Mouse (Mus musculus) kidney, postnatal 10 days (tissue): ENCODE results near the gene Pdcd7.

ENCODE experiments used
- DNase-seq: peaks from one replicate; pipeline ENCODE4 v3.0.0; 2021; ENCODE audit warnings: mixed read lengths

Pdcd7 gene

DNA sequence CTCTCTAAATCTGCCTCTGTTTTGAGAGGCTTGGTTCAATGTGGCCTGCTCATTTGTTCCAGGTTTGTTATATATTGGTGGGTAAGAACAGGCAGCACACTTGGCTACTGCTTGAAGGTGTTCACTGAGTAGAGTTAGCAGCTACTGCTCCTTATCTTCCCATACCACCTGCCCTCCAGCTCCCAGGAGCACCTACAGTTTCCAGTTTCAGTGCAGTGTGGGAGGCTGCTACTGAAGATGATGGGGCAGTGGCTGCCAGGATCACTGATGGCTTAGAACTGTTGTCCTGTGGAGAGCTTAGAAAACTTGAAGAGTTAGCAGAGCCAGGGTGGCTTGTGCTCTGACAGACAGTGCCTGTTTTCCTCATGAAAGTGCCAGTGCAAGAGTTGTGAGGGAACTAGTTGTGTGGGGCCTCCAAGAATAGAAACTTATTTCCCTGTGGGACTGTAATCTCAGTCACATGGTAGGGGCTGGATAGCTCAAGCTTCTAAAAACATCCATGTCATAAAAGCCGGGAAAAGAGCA, 13.1 kb downstream of the Pdcd7 start:
- no peak for DNase-seq

DNA sequence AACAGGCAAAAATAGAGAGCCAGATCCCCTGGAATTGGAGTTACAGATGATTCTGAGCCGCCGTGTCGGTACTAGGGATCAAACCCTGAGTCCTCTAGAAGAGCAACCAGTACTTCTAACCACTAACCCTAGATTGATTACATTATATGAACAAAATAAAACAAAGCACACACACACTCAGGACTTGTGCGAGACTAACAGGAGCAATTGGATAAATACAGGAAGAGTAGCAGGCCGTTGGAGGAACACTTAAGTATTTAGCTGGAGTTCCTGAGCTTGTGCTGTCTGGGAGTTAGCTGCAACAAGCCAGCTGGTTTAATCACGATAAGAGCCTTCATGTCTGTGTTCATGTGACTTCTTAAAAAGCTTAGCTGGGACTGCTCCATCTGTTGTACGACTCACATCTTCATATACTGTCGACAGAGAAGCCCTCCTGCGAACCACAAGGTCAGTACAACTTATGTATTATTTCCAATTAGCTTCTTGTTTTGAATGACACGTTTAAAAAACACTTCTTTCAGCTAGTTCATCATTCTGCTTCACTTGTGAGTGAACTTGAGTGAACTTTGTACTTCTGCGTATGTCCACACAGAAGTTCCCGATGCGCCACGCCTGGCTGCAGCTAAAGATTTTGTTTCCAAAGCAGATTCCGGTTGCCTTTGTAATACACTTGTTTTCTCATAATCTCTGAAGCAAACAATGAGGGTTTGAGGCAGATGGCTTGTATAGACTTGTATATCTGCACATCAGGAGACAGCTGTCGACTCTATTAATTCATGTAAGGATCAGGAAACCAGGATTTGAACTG, 14.9 kb downstream of the Pdcd7 start, which contains the start of gene Ubap1l:
Gene Ubap1l, plus strand, starts transcription at position 401 of the 808 bp plus-strand sequence.
- peak; percentile 43 for DNase-seq

DNA sequence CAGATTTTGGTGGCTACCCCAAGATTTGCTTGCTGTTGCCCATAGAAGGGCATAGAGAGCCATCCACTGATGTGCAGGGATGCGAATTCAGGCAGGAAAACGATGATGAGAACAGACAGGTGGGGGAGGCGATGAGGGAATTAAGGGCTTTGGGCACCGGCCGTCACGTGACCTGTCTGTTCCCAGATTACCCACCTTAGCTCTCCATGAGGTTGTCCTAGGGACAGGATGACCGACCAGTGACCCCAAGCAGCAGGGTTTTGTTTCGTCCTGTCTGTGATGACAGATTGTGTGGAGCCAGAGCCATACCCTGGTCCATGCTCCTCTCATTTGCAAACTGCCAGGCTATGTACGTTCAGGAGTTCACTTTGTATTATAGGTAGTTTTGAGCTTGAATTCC, 17.8 kb downstream of the Pdcd7 start:
- no peak for DNase-seq

DNA sequence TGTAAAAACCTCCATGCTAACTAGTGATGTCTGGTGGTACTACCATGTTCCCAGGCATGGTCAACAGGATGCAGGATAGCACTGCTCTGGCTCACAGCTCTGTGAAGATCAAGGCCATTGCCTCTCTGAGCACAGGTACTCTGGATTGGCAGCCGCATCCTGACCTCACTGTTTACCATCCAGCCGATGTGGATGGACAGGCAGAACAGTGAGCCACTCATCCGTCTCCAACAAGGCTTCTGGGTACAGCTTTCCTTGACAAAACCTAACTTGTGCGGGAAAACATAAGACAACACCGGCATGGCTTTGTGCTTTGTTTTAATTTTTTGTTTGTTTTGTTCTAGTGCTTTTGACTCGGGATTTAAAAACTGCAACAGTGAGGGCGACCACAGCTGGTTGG, 19.8 kb downstream of the Pdcd7 start:
- DNase-seq: no peak

DNA sequence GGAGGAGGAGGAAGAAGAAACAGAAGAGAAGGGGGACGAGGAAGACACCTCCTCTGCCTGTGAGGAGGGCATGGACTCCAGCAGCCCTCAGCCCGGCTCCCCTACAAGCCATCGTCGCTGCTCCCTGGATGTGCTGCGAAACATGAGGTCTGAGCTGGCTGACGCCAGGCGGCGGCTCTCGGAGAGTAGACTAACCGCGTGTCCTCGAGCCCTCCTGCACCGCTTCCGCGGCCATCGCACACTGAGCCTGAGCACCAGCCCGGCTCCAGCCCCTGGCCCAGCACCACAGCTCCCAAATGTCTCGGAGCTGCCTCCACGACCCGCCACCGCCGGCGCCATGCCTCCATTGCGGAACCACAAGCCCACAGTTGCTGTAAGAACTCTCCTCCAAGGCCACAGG, 25.9 kb downstream of the Pdcd7 start:
- no peak for DNase-seq

DNA sequence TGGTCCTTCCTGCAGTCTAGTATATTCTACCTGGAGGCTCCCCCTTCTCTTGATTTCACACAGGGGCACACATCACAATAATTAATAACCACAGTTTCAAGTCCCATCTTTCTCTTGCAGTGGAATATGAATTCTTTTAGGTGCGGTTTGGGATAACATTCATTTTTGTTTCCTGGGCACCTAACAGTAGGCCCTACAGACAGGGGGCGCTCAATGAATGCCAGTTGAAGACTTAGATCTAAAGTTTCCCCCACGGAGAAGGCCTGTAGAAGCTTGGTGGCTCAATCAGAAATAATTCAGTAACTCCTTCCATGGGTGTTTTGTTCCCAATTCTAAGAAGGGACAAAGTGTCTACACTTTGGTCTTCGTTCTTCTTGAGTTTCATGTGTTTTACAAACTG, 26.5 kb downstream of the Pdcd7 start:
- peak; percentile 82 for DNase-seq

DNA sequence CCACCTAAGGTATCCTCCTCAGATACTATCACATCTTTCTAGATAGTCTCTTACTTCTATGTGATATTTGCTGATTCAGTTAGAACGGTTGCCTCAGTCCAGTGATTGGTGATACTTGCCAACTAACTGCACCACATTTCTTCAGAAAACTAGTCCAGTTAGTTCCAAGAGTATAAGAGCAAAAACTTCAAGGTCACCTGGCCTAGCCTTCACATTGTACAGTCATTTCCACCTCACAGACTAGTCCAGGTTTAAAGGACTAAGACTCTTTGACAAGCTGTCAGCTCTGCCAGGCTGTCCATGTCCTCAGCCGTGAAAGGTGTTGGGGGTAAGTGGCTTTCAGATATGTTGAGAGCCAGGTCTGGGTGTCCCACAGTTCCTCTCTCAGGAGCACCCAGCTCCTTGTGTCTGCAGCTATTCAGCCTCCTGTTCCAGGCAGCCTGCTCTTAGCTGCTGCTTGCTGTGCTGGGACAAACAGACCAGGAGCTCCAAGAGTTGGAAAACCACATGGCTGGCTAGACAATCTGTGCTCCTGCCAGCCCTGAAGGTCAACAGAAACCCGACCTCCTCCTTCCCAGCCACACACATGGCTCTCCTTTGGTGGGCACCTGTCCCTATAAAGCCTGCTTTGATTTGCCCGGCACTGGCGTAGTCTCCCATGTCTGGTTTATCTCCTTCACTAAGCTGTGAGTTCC, 28.7 kb downstream of the Pdcd7 start:
- no peak for DNase-seq

DNA sequence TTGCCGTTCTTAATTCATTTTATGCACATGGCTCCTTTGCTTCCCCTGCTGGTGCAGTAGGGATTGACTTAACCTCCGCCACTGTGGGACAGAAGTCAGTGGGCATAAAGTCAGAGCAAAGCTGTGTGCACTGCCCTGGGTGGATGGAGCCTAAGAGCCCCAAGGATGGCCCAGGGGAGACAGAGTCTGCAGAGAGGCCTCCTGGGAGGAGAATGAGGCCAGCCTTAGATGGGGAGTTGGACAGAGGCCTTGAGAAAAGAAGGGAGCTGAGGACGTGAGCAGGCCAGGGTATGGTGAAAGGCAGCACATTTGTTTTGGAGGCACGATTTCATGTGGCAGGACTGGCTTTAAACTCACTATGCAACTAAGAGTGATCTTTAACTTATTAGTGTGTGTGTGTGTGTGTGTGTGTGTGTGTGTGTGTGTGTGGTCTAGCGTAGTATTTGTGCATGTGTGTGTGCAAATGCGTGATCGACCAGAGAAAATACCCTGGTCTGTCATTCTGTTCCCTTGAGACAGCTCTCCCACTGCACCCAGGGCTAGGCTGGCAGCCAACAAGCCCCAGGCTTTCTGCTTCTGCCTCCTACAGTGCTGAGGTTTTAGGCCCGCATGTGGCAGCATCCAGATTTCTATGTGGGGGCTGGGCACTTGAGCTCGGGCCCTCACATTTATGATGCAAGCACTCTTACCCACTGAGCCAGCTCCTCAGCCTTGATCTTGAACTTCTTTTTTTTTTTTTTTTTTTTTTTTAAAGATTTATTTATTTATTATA, 29.4 kb downstream of the Pdcd7 start:
- no peak for DNase-seq

DNA sequence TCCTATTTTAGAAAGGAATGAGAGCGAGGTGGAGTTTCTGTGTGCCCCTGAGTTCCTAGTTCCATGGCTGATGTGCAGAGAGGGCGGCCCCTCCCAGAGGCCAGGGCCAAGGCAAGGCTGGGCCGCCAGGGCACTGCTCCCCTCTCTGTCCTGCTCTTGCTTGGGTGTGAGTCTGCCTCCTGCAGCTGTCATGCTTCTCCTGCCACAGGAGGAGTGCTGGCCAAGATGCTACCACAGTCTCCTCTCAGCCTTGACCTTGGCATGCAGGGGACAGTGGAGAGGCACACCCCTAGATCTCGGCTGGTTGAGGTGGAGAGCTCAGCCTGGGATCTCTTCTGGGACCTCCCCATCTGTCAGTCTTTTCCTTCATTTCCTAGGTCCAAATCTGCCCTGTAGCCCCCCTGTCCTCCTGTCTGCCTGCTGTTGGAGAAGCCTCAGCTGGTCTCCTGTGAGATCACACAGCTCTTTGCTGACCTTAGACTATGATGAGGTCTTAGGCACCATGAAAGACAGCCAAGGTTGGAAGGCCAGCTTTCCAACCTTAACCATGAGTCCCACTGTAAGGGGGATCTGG, 35.2 kb downstream of the Pdcd7 start:
- DNase-seq: no peak

DNA sequence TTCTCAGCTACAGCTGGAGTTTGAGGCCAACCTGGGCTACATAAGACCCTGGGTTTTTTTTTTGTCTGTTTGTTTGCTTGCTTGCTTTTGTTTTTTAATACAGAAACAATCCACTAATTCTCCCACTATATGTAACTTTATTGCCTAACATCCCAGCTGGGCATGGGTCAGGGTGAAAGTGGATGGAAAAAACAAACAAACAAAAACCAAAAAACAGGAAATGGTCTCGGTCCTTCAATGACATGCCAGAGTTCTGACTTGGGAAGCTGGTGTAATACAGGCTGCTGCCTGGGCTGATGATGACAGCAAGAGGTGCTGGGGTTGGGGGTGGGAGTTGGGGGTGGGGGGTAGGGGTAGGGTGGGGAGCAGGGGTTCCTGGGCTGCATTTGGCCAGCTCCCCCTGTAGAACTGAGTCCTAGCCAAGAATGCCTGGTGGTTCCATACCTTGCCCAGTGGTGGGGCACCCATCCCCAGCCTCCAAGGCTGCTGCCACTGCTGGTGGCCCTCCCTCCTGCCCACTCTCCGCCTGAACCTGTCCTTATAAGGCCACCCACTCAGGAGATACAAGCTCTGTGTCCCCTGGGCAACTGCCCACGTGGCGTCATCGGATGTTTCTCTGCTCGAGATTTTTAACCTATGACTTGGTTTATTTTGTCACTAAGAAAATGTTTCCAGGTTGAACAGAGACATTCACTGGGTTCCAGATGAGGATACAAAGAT, 36.3 kb downstream of the Pdcd7 start:
- no peak for DNase-seq

DNA sequence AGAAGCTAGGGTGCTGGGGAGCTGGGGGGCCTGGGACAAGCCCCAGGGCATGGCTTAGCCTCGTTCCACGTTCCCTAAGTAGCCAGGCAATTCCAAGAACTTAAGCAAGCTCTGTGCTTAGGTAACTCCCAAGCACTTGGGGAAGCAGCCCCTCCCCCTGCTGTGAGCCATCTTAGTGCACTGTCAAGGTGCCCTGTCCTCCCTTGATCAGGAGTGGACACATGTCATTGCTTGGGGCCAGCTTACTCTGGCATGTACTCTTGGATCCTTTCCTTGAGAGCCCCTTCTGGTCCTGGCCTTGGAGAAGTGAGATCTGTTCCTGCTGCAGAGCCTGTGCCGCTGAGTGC, 36.8 kb downstream of the Pdcd7 start:
- DNase-seq: no peak

DNA sequence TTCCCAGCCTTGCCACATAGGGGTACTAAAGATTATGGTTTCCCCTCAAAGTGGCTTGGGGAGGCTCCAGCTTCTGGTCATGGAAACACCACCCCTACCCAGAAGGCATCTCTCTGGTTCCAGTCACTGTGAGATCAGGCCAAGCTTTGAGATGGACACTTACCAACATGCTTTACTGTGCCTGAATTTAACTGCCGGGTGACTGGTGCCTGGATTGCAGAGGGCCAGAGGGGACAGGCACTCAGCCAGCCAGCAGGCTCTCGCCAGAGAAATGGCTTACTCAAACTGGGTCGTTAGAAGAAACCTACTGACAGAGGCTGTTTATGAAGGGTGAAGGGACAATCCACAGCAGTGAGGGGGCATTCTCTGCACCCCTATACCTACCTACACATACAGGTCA, 38.4 kb downstream of the Pdcd7 start:
- peak; percentile 69 for DNase-seq

DNA sequence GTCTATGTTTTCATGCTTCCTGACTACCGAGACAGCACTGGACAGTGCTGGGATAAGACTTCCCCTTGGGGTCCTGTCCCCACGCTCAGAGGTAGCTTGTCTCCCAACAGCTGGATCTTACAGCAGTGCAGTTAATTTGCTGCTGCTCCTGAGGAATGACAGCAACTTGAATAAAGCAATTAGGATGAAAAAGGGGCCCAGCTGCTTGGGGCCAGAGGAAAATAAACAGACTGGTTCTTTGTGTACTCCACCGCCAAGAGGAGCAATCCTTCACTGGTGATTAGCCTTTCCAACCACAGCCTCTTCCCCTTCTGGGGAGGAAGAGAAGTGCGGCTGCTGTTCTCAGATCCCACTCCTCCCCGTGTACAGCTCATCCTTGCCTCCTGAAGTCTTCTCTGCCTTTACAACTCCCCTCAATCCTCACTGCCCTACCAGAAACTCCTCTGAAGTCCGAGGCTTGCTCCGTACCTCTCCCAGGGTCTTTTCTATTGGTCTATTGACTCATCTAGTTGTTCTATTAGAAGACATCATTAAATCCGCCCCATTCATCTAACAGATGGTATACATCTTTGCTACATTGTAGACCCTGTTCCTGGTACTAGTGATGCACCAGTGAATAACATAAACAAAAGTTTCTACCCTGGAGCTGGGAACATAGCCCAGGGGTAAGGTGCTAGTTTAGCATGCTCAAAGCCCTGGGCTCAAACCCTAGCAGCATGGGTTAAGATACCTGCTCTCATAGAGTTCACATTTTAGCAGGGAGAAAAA, 40.7 kb downstream of the Pdcd7 start:
- peak; percentile 61 for DNase-seq

DNA sequence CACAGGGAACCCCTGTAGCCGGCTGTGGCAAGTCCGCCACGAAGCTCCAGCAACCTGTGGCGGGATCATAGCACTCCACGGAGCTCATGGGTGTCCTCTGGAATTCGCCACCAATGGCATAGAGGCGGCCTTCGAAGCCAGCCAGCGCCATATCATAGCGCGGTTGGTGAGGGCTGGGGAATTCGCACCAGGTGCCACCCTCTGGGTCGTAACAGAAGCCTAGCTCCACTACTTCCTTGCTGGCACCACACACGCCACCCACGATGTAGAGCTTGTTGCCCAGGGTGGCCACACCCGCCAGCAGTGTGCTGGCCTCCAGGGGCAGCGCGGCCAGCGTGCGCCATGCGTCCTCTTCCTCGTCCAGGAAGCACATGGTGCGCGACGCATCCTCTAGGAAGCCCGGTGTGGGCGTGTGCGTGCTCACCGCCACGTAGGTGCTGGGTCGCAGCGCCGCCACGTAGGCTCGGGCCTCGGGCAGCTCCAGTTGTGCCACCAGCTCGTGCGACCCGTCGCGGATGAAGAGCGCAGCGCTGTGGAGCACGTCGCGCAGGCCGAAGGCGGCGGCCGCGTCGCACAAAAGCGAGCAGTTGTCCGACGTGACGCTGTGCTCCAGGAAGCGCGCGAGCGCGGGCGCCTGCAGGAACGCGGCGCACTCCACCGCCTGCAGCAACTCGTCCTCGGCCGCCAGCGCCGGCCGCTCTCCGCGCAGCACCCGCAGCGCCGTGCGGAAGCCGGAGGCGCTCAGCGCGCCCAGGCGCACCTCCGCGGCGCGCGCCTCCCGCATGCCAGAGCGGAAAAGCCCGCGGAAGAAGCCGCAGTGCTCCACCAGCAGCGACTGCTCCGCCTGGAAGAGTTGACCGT, 45.1 kb downstream of the Pdcd7 start:
- peak; percentile 56 for DNase-seq

DNA sequence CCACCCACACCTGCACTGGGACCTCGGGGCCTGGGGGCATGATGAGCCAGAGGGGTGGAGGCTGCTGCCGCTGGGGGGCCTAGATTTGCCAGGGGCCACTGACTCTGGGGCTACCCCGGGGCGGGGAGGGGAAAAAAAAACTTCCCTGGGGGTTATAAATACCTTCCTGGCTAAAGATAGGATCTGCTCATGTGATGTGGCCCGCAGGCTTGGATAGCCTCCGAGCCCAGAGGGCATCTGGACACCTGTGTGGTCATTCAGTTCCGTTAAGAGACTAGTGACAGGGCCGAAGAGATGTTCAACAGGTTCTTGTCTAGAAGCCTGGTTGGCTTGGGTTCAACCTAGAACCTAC, 45.7 kb downstream of the Pdcd7 start, which contains the start of gene Kbtbd13:
Gene Kbtbd13, minus strand, starts transcription at position 40 of the 352 bp plus-strand sequence.
- DNase-seq: no peak

DNA sequence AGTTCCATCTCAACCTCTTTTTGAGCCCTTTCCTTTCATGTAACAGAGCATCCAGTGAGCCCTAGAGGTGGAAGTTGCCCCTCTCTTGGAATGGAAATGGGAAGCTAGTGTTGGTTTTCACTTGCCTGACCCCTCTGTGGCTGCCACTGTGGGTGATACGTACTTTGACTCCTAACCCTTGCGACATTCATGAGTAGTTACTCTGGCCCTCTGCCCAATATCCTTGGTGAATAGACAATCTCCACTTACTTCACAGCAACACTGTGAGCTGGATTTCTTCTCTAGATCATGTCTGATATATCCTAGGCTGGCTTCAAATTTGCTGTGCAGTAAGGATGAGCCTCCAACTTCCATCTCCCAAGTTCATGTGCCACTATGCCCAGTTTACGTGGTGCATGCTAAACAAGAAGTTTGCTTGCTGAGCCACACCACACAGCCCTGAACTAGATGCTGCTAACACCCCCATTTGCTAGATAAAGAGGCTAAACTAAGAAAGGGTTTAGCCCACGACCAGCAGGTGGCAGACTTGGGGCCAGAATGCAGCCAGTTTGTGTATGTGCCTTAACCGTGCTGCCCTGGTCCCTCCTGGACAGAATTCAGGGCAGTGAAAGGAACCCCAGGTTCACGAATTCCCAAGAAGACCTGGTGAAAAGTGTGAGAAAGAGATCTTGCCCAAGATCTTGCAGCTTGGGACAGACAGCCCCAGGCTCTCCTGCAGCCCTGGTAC, 46.9 kb downstream of the Pdcd7 start:
- peak; percentile 86 for DNase-seq

DNA sequence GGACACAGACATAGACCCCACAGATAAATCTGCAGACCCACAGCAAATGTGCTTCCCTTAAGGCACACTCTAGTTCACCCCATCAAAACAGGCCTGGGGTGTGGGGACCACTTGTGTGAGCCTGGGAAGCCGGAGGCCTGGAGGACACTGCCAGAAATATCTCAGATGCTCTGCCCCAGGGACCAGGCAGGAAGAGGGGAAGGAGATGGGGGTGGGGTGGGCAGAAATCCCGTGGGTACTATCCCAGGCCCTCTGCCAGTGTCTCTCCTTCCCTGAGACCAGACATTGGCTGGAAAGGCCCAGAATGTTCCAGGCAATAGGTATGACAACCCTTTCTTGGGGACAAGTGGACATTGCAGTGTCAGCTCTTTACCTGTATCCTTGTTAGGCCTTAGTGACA, 47.7 kb downstream of the Pdcd7 start:
- DNase-seq: no peak

DNA sequence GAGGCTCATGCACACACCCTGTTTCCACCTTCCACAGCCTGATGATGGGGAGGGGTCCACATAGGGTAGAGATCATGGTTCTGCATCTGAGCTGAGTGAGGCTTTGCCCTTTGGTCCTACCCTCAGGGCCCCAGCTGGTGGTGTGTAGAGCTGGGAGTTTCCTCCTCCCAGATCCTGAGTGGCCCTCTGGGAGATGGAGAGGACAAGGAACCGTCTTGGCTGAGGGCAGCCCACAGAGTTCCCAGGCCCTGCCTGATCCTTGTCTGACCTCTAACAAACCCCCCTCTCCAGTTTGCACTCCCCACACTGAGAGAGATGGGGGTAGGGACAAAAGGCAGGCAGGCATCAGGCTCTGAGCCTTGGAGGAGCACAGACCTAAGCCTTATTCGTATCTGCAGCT, 48.5 kb downstream of the Pdcd7 start:
- no peak for DNase-seq

DNA sequence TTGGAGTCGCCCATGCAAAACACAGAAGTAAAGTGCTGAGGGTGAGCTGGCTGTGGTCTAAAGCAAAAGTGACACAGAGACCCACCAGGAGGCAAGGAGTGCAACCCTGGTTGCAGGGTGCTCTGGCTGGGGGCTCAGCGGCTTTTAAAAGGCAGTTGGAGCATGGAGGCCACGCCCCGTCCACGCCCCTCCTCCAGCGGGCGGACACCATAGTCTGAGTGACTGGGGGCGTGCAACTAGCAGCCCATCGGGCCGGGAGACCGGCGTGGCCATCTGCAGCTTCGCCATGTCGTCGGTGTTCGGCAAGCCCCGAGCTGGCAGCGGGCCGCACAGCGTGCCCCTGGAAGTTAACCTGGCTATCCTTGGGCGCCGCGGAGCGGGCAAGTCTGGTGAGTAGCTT, 52.4 kb downstream of the Pdcd7 start, which contains the start of gene Rasl12:
Gene Rasl12, plus strand, starts transcription at position 228 of the 400 bp plus-strand sequence.
- DNase-seq: peak; percentile 89

DNA sequence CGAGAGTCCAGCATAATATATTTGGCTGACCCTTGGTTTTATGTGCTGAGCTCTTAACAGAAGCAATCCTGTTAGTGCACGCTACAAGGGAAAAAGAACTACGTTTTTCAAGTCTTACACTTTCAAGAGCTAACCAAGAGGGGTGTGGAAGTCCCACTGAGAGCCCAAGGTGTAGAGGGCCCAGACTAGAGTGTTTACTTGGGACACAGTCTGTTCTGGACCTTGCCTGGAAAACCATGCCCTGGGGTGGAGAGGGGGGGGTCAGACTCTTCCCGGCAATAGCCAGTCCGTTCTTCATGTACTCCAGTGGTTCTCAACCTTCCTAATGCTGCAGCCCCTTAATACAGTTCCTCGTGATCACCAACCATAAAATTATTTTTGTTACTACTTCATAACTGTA, 54.0 kb downstream of the Pdcd7 start:
- no peak for DNase-seq
